Mouse (Mus musculus): ENCODE measurements at regions not wholly inside any gene's neighbourhood (a gene's known extent, or its start where the extent isn't known, plus 50 kb on each side); places are given as distances from the start of the nearest gene placed in this dataset.

DNA sequence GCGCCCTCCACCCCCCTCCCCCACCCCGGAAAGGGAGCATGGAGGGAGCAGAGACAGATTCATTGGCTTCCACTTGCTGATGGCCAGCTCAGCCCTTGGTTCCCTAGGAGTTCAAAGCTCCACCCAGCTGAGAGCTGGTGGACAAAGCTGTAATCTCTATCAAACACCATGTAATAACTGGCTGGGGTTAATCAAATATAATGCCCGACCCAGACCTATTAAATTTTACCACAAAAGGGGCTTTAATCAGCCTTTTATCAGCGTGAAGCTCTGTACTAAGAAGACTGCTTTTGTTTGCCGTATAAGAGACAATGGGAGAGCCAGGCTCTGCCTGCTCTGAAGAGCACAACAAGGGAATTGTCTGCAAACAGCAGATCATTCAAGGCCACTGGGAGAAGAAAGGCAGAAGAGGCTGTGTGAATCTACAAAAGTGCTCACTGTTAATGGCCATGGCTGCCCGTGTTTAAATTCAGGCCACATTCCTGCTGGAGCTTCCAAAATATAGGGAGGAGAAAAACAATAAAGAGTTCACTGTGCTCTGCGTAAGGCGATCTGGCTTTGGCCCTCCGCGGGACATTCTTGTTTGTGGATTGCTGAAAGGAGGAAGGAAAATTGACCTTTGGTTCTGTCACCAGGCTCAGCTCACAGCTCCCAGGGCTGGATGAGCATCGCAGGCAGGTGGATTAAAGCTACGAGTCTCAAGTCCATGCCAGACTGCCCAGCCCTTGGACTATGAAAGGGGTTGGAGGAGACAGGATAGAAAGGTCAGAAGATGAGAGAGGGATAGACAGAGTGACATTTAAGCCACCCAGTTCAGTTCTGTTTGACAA is 114.4 kb upstream of the Foxn2 start:
- TF ChIP-seq CEBPB (IDR thresholded peaks at IDR 0.05; ENCODE audit: insufficient read depth, poor library complexity, severe bottlenecking) (no peak), POLR2A (IDR thresholded peaks at IDR 0.05; ENCODE audit: insufficient read length, low read depth) (no peak), E2F4 (IDR thresholded peaks at IDR 0.05; ENCODE audit: insufficient read depth) (no peak), USF1 (IDR thresholded peaks at IDR 0.05; ENCODE audit: low read depth) (no peak), MAX (IDR thresholded peaks at IDR 0.05; ENCODE audit: low read depth) (no peak), MYOD1 (IDR thresholded peaks at IDR 0.05; ENCODE audit: control insufficient read depth in 1 of 3, insufficient read length in 2 of 3, low read depth in 2 of 3) (no peak)
- no peaks in the 10 kb centered on the region for H3K36me3 ChIP-seq (ENCODE audit: control insufficient read depth, insufficient read depth)
- H3K27me3 ChIP-seq (ENCODE audit: control insufficient read depth, insufficient read depth, insufficient read length): no peaks in the 10 kb centered on the region
- H3K79me2 ChIP-seq (ENCODE audit: control insufficient read depth, insufficient read depth): no peaks in the 10 kb centered on the region
- no peak overlapping the region for H3ac ChIP-seq (ENCODE audit: control insufficient read depth, insufficient read length)
- H3K4me3 ChIP-seq: no peak overlapping the region
- H3K4me2 ChIP-seq (ENCODE audit: low read depth): no peak overlapping the region

DNA sequence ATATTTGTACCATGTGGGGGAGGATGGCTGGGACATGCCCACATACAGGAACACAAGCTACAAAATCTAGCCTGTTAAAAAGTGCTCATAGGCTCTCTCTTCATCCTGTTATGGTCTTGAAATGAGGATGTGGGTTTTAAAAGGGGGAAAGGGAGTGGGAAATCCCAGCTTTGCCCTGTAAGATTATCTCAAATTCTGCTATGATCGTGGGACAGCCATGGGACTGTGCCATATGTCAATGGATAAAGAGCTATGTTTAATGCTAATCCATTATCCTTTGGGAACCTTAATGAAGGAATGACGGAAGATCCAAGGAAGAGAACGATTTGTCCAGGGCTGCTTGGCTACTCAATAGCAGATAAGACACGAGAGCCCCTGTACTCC is 113.8 kb upstream of the Foxn2 start:
- Histone ChIP-seq H3ac (ENCODE audit: control insufficient read depth, insufficient read length) (no peak overlapping the region), H3K79me2 (ENCODE audit: control insufficient read depth, insufficient read depth) (no peaks in the 10 kb centered on the region), H3K27me3 (ENCODE audit: control insufficient read depth, insufficient read depth, insufficient read length) (no peaks in the 10 kb centered on the region), H3K4me3 (no peak overlapping the region), H3K4me2 (ENCODE audit: low read depth) (no peak overlapping the region), H3K36me3 (ENCODE audit: control insufficient read depth, insufficient read depth) (no peaks in the 10 kb centered on the region)
- no peak for TF ChIP-seq MYOG (IDR thresholded peaks at IDR 0.05; ENCODE audit: control insufficient read depth in 1 of 3, insufficient read depth in 1 of 3, insufficient read length in 2 of 3, low read depth in 2 of 3)
- TF ChIP-seq TCF12 (IDR thresholded peaks at IDR 0.05; ENCODE audit: insufficient read depth, poor library complexity, severe bottlenecking): no peak
- no peak for TF ChIP-seq MYOD1 (IDR thresholded peaks at IDR 0.05; ENCODE audit: control insufficient read depth in 1 of 3, insufficient read length in 2 of 3, low read depth in 2 of 3)
- TF ChIP-seq POLR2A (IDR thresholded peaks at IDR 0.05; ENCODE audit: insufficient read length, low read depth): no peak
- no peak for TF ChIP-seq REST (IDR thresholded peaks at IDR 0.05; ENCODE audit: insufficient read depth, insufficient read length)
- no peak for TF ChIP-seq E2F4 (IDR thresholded peaks at IDR 0.05; ENCODE audit: insufficient read depth)
- TF ChIP-seq MAX (IDR thresholded peaks at IDR 0.05; ENCODE audit: low read depth): no peak
- TF ChIP-seq TCF3 (IDR thresholded peaks at IDR 0.05; ENCODE audit: insufficient read length, low read depth): no peak
- TF ChIP-seq SRF (IDR thresholded peaks at IDR 0.05; ENCODE audit: control insufficient read depth, insufficient read length, low read depth): no peak
- TF ChIP-seq CEBPB (IDR thresholded peaks at IDR 0.05; ENCODE audit: insufficient read depth, poor library complexity, severe bottlenecking): no peak
- no peak for TF ChIP-seq POLR2AphosphoS2 (IDR thresholded peaks at IDR 0.05; ENCODE audit: insufficient read length, low read depth)

DNA sequence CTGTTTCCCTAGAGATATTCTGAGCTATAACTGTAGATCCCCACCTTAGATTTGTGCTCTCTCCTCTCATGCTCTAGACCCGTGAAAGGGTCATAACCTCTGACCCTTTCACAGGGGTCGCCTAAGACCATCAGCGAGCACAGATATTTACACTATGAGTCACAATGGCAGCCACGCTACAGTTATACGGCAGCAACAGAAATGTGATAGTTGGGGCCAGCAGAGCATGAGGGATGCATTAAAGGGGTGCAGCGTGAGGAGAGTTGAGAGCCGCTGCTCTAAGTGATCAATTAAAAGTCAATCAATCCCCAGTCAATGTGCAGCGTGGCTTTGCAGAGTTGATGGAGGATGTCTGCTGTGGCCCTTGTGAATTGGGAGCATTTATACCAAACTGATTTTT is 112.7 kb upstream of the Foxn2 start:
- H3K4me3 ChIP-seq: no peak overlapping the region
- H3ac ChIP-seq (ENCODE audit: control insufficient read depth, insufficient read length): no peak overlapping the region
- no peaks in the 10 kb centered on the region for H3K27me3 ChIP-seq (ENCODE audit: control insufficient read depth, insufficient read depth, insufficient read length)
- no peak overlapping the region for H3K4me2 ChIP-seq (ENCODE audit: low read depth)
- TF ChIP-seq MYOD1 (IDR thresholded peaks at IDR 0.05; ENCODE audit: control insufficient read depth in 1 of 3, insufficient read length in 2 of 3, low read depth in 2 of 3): no peak
- TF ChIP-seq E2F4 (IDR thresholded peaks at IDR 0.05; ENCODE audit: insufficient read depth): no peak
- no peak for TF ChIP-seq TCF3 (IDR thresholded peaks at IDR 0.05; ENCODE audit: insufficient read length, low read depth)
- TF ChIP-seq MAX (IDR thresholded peaks at IDR 0.05; ENCODE audit: low read depth): no peak
- TF ChIP-seq REST (IDR thresholded peaks at IDR 0.05; ENCODE audit: insufficient read depth, insufficient read length): no peak
- no peaks in the 10 kb centered on the region for H3K36me3 ChIP-seq (ENCODE audit: control insufficient read depth, insufficient read depth)
- H3K79me2 ChIP-seq (ENCODE audit: control insufficient read depth, insufficient read depth): no peaks in the 10 kb centered on the region

DNA sequence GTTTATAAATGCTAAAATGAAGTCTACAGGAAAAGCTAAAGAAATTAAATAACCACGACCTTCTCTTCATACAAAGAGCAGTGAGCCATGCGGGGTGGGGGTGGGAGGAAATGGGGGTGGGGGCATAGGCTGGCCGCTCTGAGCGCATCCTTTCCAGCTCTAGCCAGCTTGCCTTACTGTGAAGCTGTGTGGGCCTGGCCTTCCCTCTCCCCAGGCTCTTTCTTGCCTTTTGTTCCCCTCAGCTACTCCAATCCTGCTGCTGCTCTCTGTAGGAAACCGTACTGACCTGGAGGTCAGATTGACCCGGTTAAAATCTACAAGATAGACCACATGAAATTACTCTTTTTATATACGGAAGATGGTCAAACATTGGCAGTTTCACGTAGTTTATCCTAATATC is 111.7 kb upstream of the Foxn2 start:
- no peaks in the 10 kb centered on the region for H3K79me2 ChIP-seq (ENCODE audit: control insufficient read depth, insufficient read depth)
- no peak for TF ChIP-seq MYOG (IDR thresholded peaks at IDR 0.05; ENCODE audit: control insufficient read depth in 1 of 3, insufficient read depth in 1 of 3, insufficient read length in 2 of 3, low read depth in 2 of 3)
- H3K4me3 ChIP-seq: no peak overlapping the region
- no peaks in the 10 kb centered on the region for H3K27me3 ChIP-seq (ENCODE audit: control insufficient read depth, insufficient read depth, insufficient read length)
- no peak overlapping the region for H3K4me2 ChIP-seq (ENCODE audit: low read depth)
- no peak overlapping the region for H3ac ChIP-seq (ENCODE audit: control insufficient read depth, insufficient read length)
- H3K36me3 ChIP-seq (ENCODE audit: control insufficient read depth, insufficient read depth): no peaks in the 10 kb centered on the region

DNA sequence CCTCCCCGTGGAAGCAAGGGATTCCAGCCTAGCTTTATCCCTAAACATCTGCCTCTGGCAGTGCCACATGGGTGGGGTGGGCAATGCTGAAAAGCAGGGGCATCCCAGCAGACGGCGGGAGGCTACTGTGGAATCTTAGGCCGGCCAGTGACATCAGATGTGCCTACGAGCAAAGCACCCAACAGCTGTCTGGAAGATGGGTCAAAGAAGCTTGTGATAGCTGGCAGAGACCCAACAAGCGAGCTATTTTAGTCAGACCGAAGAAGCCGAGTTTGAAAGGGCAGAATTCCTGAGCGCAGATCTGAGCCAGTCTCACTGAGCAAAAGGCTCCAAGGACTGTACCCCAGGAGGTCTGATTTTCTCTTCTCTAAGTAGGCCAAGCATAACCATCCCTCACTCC is 110.8 kb upstream of the Foxn2 start:
- no peak for TF ChIP-seq REST (IDR thresholded peaks at IDR 0.05; ENCODE audit: insufficient read depth, insufficient read length)
- TF ChIP-seq POLR2AphosphoS2 (IDR thresholded peaks at IDR 0.05; ENCODE audit: insufficient read length, low read depth): no peak
- peak in 2 of 3 experiments; percentile 44 to 54 for TF ChIP-seq MYOG (IDR thresholded peaks at IDR 0.05; ENCODE audit: control insufficient read depth in 1 of 3, insufficient read depth in 1 of 3, insufficient read length in 2 of 3, low read depth in 2 of 3)
- peak in 1 of 3 experiments; percentile 61 for TF ChIP-seq MYOD1 (IDR thresholded peaks at IDR 0.05; ENCODE audit: control insufficient read depth in 1 of 3, insufficient read length in 2 of 3, low read depth in 2 of 3)
- Histone ChIP-seq H3K4me3 (no peak overlapping the region), H3K79me2 (ENCODE audit: control insufficient read depth, insufficient read depth) (no peaks in the 10 kb centered on the region), H3K27me3 (ENCODE audit: control insufficient read depth, insufficient read depth, insufficient read length) (no peaks in the 10 kb centered on the region), H3K4me2 (ENCODE audit: low read depth) (no peak overlapping the region), H3K36me3 (ENCODE audit: control insufficient read depth, insufficient read depth) (no peaks in the 10 kb centered on the region), H3ac (ENCODE audit: control insufficient read depth, insufficient read length) (no peak overlapping the region)

Data from myocyte (in vitro differentiated cells).